ENCODE assay signal across 23 mouse cellular contexts in genomic region chr17:64953275-64953674, GRCm38 (mm10).
DNase-seq lines count a peak whose midpoint lies in the region; ATAC-seq and TF ChIP-seq lines count a peak whose summit lies in the region.
"Had no signal": no experiment of that assay in that cellular context is flagged by ENCODE, and none has a peak within 500 bp of the region (broad histone marks: within the 10 kb centered on the region; RNA-seq: fewer than 3 reads in every experiment).

No protein-coding gene starts in this region.

- peak; percentile 45; the same call in 1 of the 2 replicates for ATAC-seq in forebrain, embryonic 13.5 days
- no peak for ATAC-seq in forebrain, embryonic 12.5 days (ENCODE audit: low FRiP score)
- ATAC-seq in hindbrain, postnatal 0 days = peak; percentile 61; the same call in 1 of the 2 replicates
- ATAC-seq: CD4-positive, CD25-positive, alpha-beta regulatory T cell, adult 4 months; intestine, postnatal 0 days had no signal

- H3K27me3 ChIP-seq in forebrain, embryonic 13.5 days = no peaks in the 10 kb centered on the region
- no peaks in the 10 kb centered on the region for H3K27me3 ChIP-seq in forebrain, embryonic 12.5 days
- no peaks in the 10 kb centered on the region for H3K27me3 ChIP-seq in hindbrain, postnatal 0 days (ENCODE audit: insufficient read depth, low read length)
- H3K27me3 ChIP-seq in hindbrain, embryonic 10.5 days (ENCODE audit: insufficient read depth, poor library complexity, severe bottlenecking) = no peaks in the 10 kb centered on the region
- H3K27me3 ChIP-seq: limb, embryonic 13.5 days; lung, embryonic 15.5 days had no signal

- WGBS in forebrain, embryonic 13.5 days = 86% methylated on average over 7 of the region's 7 CpGs
- 95% methylated on average over 7 of the region's 7 CpGs for WGBS in forebrain, embryonic 12.5 days
- WGBS in hindbrain, postnatal 0 days = 65% methylated on average over 7 of the region's 7 CpGs
- 99% methylated on average over 7 of the region's 7 CpGs for WGBS in hindbrain, embryonic 10.5 days

- peak; percentile 62 for DNase-seq in hindbrain, postnatal 0 days (ENCODE audit: low spot score)
- no peak for DNase-seq in hindbrain, embryonic 10.5 days (ENCODE audit: low spot score)
- peak; percentile 59 for DNase-seq in left cerebral cortex, postnatal 4 days
- DNase-seq in left cerebral cortex, adult 11 months (ENCODE audit: low spot score) = no peak
- DNase-seq in kidney, postnatal 14 days = peak; percentile 48
- DNase-seq in B cell, adult 2 months = no peak
- DNase-seq: adrenal gland, postnatal 36 days; cerebellum, adult 9-10 months; gastrocnemius, postnatal 14 days; heart, postnatal 14 days; retina, postnatal 1 day; right cerebral cortex, postnatal 14 days; thymus, postnatal 4 days had no signal

- H3K9ac ChIP-seq in forebrain, embryonic 13.5 days = no peak overlapping the region
- H3K9ac ChIP-seq in forebrain, embryonic 12.5 days = no peak overlapping the region
- no peak overlapping the region for H3K9ac ChIP-seq in hindbrain, postnatal 0 days (replicated peaks; ENCODE audit: low read length)
- H3K9ac ChIP-seq: limb, embryonic 13.5 days; lung, embryonic 15.5 days had no signal

- H3K4me2 ChIP-seq in forebrain, embryonic 13.5 days = no peak overlapping the region
- no peak overlapping the region for H3K4me2 ChIP-seq in forebrain, embryonic 12.5 days
- H3K4me2 ChIP-seq in hindbrain, postnatal 0 days (ENCODE audit: low read depth, low read length) = no peak overlapping the region
- H3K4me2 ChIP-seq: limb, embryonic 13.5 days; liver, embryonic 11.5 days; lung, embryonic 15.5 days had no signal

- no peaks in the 10 kb centered on the region for H3K36me3 ChIP-seq in forebrain, embryonic 13.5 days (ENCODE audit: poor library complexity, severe bottlenecking)
- no peaks in the 10 kb centered on the region for H3K36me3 ChIP-seq in forebrain, embryonic 12.5 days (replicated peaks)
- no peaks in the 10 kb centered on the region for H3K36me3 ChIP-seq in hindbrain, postnatal 0 days (ENCODE audit: insufficient read depth, low read length)
- no peaks in the 10 kb centered on the region for H3K36me3 ChIP-seq in hindbrain, embryonic 10.5 days
- H3K36me3 ChIP-seq: limb, embryonic 13.5 days; lung, embryonic 15.5 days; midbrain, embryonic 10.5 days had no signal

- no peak for TF ChIP-seq CTCF in hindbrain, postnatal 0 days (IDR thresholded peaks at IDR 0.05; ENCODE audit: low read depth)

- H3K4me1 ChIP-seq in forebrain, embryonic 13.5 days = peaks cover 4% of the 10 kb centered on the region; the same call in 1 of the 2 replicates
- peaks cover 3% of the 10 kb centered on the region; the same call in 1 of the 2 replicates for H3K4me1 ChIP-seq in forebrain, embryonic 12.5 days
- no peaks in the 10 kb centered on the region for H3K4me1 ChIP-seq in hindbrain, postnatal 0 days (ENCODE audit: insufficient read depth, low read length)
- H3K4me1 ChIP-seq in hindbrain, embryonic 10.5 days (replicated peaks) = 0 out of 2 replicates have a peak, but pooled peaks cover 2% of the 10 kb centered on the region
- H3K4me1 ChIP-seq: limb, embryonic 13.5 days; lung, embryonic 15.5 days had no signal

- intact Hi-C loops in left cerebral cortex, postnatal 4 days (cut with DNase I) = no loop called here

- H3K27ac ChIP-seq in forebrain, embryonic 13.5 days = no peak overlapping the region
- no peak overlapping the region for H3K27ac ChIP-seq in forebrain, embryonic 12.5 days
- no peak overlapping the region for H3K27ac ChIP-seq in hindbrain, postnatal 0 days
- H3K27ac ChIP-seq in hindbrain, embryonic 10.5 days = no peak overlapping the region
- H3K27ac ChIP-seq: left cerebral cortex, adult 2 months; limb, embryonic 13.5 days; lung, embryonic 15.5 days; midbrain, embryonic 10.5 days had no signal

- H3K4me3 ChIP-seq in forebrain, embryonic 13.5 days = no peak overlapping the region
- no peak overlapping the region for H3K4me3 ChIP-seq in forebrain, embryonic 12.5 days (replicated peaks)
- H3K4me3 ChIP-seq in hindbrain, postnatal 0 days (ENCODE audit: low read length) = no peak overlapping the region
- no peak overlapping the region for H3K4me3 ChIP-seq in hindbrain, embryonic 10.5 days
- H3K4me3 ChIP-seq: erythroblast, embryonic 14.5 days; left cerebral cortex, adult 2 months; limb, embryonic 13.5 days; lung, embryonic 15.5 days; midbrain, embryonic 10.5 days had no signal

- no peaks in the 10 kb centered on the region for H3K9me3 ChIP-seq in forebrain, embryonic 13.5 days (replicated peaks)
- H3K9me3 ChIP-seq in forebrain, embryonic 12.5 days = no peaks in the 10 kb centered on the region
- H3K9me3 ChIP-seq in hindbrain, postnatal 0 days (ENCODE audit: low read length) = no peaks in the 10 kb centered on the region
- no peaks in the 10 kb centered on the region for H3K9me3 ChIP-seq in hindbrain, embryonic 10.5 days
- H3K9me3 ChIP-seq: limb, embryonic 13.5 days; lung, embryonic 15.5 days; midbrain, embryonic 10.5 days had no signal

Comparison
In these comparisons a context has a peak if more than half of its experiments do, and no peak if none do; other contexts are left out.
1. DNase-seq: peak in hindbrain, postnatal 0 days (single experiment), left cerebral cortex, postnatal 4 days (single experiment) and kidney, postnatal 14 days (single experiment); none in hindbrain, embryonic 10.5 days (single experiment), left cerebral cortex, adult 11 months (single experiment) and B cell, adult 2 months (0 of 2).